Mouse (Mus musculus): Measurements from ENCODE around the gene Kcnq5.

The Kcnq5 gene

GRCm38 (mm10) chr1:21961251-21962082 is at the start of gene Kcnq5:
Kcnq5 (minus strand) TSS chr1:21961942.
- peak; percentile 56 to 65 for DNase-seq (ENCODE audit: low spot score in 2 of 2)

- DNase-seq (ENCODE audit: low spot score in 2 of 2) = no peak
Measured at GRCm38 (mm10) chr1:21979755-21980154, 18.0 kb upstream of the Kcnq5 start.

GRCm38 (mm10) chr1:21979292-21979691 is 17.6 kb upstream of the Kcnq5 start:
- no peak for DNase-seq (ENCODE audit: low spot score in 2 of 2)

- DNase-seq (ENCODE audit: low spot score in 2 of 2) = no peak
Measured at GRCm38 (mm10) chr1:21974040-21974439, 12.3 kb upstream of the Kcnq5 start.

- DNase-seq (ENCODE audit: low spot score in 2 of 2) = no peak
Measured at GRCm38 (mm10) chr1:21967139-21967538, 5.4 kb upstream of the Kcnq5 start.

GRCm38 (mm10) chr1:21962896-21963864 is 1.4 kb upstream of the Kcnq5 start:
- peak; percentile 54 to 65 for DNase-seq (ENCODE audit: low spot score in 2 of 2)

GRCm38 (mm10) chr1:21962083-21962471 is 335 bp upstream of the Kcnq5 start:
- peak; percentile 49 to 53 for DNase-seq (ENCODE audit: low spot score in 2 of 2)

- DNase-seq (ENCODE audit: low spot score in 2 of 2) = peak; percentile 49 to 67
Measured at GRCm38 (mm10) chr1:21960421-21961250, 1.1 kb downstream of the Kcnq5 start.

- no peak for DNase-seq (ENCODE audit: low spot score in 2 of 2)
Measured at GRCm38 (mm10) chr1:21959648-21960285, 2.0 kb downstream of the Kcnq5 start.

- no peak for DNase-seq (ENCODE audit: low spot score in 2 of 2)
Measured at GRCm38 (mm10) chr1:21958013-21958412, 3.7 kb downstream of the Kcnq5 start.

- no peak for DNase-seq (ENCODE audit: low spot score in 2 of 2)
Measured at GRCm38 (mm10) chr1:21940831-21941230, 20.9 kb downstream of the Kcnq5 start.

- no peak for DNase-seq (ENCODE audit: low spot score in 2 of 2)
Measured at GRCm38 (mm10) chr1:21927182-21927581, 34.6 kb downstream of the Kcnq5 start.

GRCm38 (mm10) chr1:21923293-21923642 is 38.5 kb downstream of the Kcnq5 start:
- DNase-seq (ENCODE audit: low spot score in 2 of 2) = no peak

- no peak for DNase-seq (ENCODE audit: low spot score in 2 of 2)
Measured at GRCm38 (mm10) chr1:21922578-21923292, 39.0 kb downstream of the Kcnq5 start.

GRCm38 (mm10) chr1:21919276-21919675 is 42.5 kb downstream of the Kcnq5 start:
- no peak for DNase-seq (ENCODE audit: low spot score in 2 of 2)

GRCm38 (mm10) chr1:21896067-21896719 is 65.5 kb downstream of the Kcnq5 start:
- no peak for DNase-seq (ENCODE audit: low spot score in 2 of 2)

- DNase-seq (ENCODE audit: low spot score in 2 of 2) = no peak
Measured at GRCm38 (mm10) chr1:21883747-21884146, 78.0 kb downstream of the Kcnq5 start.

- no peak for DNase-seq (ENCODE audit: low spot score in 2 of 2)
Measured at GRCm38 (mm10) chr1:21870889-21871288, 90.9 kb downstream of the Kcnq5 start.

GRCm38 (mm10) chr1:21868484-21868883 is 93.3 kb downstream of the Kcnq5 start:
- no peak for DNase-seq (ENCODE audit: low spot score in 2 of 2)

GRCm38 (mm10) chr1:21856399-21856798 is 105.3 kb downstream of the Kcnq5 start:
- DNase-seq (ENCODE audit: low spot score in 2 of 2) = no peak

Measured in right cerebral cortex, adult 2 months (tissue).